Mouse (Mus musculus) cerebellum, adult 2 months (tissue): ENCODE measurements around the gene Ppp1r13b.

Experiments
- CTCF ChIP-seq: fragments of 200-500 bp; IDR thresholded peaks from 2 replicates; pipeline ENCODE4 v1.5.1; 2011; ENCODE audit warnings: low read depth, mild to moderate bottlenecking, control low read depth, low read length, moderate library complexity, borderline replicate concordance; ENCODE audit not compliant: insufficient read depth
- POLR2A ChIP-seq: fragments of 200-500 bp; IDR thresholded peaks from 2 replicates; pipeline ENCODE4 v1.6.1; 2011; ENCODE audit warnings: low read length, control low read depth, borderline replicate concordance; ENCODE audit not compliant: insufficient read depth

DNA sequence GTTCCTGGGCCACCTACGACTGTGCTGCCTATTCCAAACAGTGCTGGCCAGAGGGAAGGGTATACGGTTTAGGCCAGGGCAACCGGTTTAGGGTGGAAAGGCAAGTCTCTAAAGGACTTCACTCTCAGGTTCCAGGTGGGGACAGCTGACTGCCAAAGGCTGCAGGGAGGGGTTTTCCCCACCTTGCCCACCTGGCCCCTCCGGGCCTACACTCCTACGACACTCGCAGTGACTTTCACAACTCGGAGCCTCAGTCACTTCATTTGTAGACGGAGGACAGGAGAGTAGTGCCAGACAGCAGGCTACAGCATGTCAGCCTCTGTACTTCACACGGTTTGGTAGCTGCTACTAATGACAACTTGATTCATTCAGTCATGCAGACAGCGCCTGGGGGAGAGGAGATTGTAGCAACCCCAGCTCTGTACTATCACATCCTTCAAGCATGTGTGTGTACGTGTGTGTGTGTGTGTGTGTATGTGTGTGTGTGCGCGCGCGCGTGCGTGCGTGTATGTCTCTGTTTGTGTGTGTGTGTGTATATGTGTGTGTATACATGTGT, 20.6 kb upstream of the Ppp1r13b start:
- no peak for TF ChIP-seq CTCF
- no peak for TF ChIP-seq POLR2A
